Mouse (Mus musculus) CD4-positive helper T cell, adult 2 months (primary cell): ENCODE data around the gene Dscam.

Experiments
- DNase-seq: peaks from one replicate; pipeline ENCODE4 v3.0.0-alpha.2; 2012; ENCODE audit warnings: low read depth, missing footprints, low spot score

Gene Dscam

DNA sequence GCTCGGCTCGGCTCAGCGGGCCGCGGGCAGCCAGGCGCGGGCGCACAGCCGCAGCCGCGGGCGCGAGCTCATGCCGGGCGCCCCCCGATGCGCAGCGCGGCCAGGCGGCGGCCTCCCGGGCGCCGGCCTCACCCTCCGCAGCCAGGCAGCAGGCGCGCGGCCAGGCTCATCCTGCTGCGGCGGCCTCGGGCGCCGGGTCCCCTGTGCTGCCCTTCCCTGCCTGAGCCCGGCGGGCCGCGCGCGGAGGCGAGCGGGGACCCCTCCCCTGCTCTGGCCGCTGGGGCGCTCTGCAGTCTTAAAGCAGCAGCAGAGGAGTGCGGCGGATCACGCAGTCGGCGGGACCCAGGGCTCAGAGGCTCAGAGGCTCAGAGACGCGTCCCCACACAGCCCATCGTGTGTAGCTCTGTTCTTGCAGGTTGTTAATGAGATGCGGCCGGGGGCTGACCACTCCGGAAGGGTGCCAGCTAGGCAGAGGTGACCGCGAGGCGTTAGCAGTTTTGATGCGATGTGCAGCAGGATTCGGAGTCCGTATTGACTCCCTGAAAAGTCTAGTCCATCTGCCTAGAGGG lies at the start of gene Dscam:
Gene Dscam (minus strand): TSS at position 240 of the 569 bp plus-strand sequence.
- DNase-seq = no peak

DNA sequence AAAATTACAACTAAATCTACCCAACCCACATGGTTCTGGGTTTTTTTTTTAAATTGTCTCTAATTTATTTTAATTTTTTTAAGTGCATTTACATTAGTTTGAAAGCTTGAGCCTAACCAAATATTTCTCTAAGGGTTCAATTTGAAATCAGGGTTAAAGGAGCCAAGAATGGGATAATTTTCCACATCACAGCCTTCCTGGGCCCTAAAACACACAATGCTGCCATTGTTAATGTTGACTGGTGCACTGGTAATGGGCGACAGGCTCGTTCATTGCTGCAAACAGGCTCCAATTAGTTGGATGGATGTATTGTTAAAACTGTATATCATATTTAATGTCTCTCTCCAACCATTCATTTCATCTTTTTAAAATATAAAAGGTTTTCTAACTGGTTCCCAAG lies 48.8 kb upstream of the Dscam start:
- no peak for DNase-seq

DNA sequence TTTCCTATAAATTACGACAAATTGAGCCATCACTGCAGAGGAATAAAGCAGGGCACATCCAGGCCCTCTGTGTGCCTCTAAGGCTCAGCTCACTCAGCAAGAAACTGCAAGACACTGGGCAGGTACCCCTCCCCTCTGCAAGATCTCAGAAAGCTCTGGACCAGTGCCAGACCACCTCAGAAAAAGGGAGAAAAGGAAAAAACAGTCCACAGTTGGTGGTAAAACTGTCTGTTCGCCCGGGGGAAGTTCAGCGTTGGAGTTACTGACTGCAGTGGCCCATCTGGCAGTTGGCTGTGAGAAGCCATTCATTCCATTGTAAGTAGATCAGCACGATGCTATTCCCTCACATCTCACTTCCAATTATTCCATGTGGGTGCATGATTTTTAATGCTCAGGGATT lies 39.4 kb upstream of the Dscam start:
- no peak for DNase-seq

DNA sequence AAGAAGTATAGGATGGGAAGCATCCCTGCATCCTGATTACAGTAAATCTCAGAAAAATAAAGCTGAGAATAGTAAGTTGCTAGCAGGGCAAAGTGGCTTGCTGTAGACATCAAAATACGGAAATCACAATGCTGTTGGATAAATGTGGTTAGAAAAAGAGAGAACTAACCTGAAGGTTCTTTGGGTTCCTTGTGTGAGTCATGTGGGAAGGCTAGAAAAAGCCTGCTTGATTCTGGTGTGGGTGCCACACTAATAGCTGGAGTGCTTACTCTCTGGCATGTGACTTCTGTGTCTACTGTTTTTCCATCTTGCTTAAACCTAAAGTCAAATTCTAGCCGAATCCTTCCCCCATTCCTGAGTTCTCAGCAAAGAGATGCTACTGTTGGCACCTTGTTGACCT lies 37.7 kb upstream of the Dscam start:
- no peak for DNase-seq

DNA sequence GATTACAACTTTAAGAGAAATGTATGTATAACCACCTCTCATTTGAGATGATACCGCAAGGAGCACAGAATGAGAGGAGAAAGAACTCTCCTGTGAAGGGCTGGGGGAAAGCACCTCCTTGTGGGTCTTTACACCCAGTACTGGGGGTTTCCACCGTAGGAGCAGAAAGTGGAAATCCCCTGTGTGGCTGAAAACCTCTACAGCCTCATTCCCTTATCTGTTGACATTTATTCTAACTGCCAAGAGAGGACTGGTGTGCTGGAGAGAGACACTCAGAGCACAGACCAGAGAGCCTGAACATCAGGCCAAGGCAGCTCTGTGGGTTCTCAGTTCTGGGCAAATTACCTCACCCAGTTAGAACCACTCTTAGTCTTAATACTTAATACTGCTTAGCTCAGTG lies 33.5 kb upstream of the Dscam start:
- DNase-seq = peak; percentile 68

DNA sequence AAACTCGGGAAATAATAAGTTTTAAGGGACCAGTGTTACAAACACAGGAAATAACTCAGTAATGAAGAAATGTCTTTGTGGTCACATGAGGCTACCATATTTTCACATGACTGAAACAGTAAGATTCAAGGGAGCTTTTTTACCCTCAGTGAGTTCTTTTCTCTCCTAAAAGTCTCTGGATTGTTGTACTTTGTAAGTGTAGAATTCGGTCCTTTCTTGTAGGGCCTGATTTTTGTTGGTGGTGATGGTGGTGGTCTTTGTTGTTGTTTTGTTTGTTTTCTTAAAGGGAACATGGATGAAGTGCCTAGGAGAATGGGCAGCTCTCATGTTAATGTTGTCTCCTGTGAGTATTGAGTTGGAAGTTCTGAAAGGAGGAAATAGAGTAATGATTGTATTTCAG lies 33.0 kb upstream of the Dscam start:
- DNase-seq = no peak

DNA sequence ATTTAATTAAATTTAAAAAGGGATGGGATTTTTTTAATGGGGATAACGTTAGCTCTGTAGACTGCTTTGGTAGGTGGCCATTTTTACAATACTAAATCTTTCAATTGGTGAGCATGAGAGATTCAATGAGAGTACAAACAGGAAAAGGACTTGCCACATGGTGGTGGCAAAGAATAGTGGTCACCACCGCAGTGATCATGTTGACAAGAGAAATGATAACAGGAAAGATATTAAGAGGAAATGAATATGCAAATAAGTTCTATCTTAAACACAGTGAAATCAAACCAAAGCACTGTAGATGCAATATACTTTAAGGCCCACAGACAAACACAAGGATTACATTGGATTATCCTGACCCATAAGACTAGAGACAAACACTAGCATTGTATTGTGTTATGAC lies 24.1 kb upstream of the Dscam start:
- no peak for DNase-seq

DNA sequence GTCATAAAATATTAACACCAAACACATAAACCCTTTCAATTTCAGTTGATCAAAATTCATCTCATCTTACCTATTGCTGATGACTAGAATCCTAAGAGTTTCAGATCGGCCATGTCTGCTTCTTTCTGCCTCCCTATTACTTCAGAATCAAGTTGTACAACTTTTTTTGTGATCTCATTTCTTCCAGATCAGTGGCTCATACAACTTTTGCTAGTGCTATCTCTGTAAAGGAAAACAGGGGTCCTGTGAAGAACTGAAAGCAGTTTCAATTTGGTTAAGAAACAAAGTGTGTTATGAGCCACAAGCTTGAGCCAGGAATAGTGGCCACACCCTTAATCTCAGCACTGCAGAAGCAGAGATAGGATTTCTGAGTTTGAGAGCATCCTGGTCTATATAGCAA lies 23.6 kb upstream of the Dscam start:
- no peak for DNase-seq

DNA sequence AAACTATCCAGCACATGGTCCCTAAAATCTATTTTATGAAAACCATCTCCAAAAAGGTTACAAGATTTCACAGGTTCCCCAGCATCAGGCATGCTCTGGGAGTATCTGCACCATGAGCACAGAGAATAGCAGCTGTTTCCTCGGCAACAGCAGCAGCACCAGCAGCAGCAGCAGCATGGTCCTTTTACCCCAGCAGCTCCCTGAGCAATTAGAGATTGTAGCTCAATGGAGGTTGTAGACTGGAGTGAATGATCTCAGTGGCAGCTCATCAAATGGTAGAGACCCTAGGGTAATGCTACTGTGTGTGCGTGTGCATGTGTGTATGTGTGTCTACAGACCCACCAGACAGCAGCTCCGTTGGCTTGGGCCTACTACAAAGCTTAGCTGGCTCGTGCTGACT lies 21.7 kb upstream of the Dscam start:
- no peak for DNase-seq

DNA sequence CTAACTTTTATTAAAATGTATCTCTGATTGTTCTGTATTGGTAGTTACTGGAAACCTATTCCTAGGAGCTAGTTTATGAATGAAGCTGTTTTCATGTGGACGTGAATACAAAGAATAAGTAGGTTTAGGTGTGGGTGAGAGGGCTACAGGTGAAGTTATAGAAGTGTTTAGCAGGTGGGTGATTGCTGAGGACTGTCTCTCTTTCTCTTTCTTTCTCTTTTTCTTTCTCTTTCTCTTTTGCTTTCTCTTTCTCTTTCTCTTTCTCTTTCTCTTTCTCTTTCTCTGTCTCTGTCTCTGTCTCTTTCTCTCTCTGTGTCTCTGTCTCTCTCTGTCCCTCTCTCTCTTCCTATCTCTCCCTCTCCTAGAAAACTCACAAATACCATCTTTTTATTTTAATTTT lies 20.1 kb upstream of the Dscam start:
- no peak for DNase-seq

DNA sequence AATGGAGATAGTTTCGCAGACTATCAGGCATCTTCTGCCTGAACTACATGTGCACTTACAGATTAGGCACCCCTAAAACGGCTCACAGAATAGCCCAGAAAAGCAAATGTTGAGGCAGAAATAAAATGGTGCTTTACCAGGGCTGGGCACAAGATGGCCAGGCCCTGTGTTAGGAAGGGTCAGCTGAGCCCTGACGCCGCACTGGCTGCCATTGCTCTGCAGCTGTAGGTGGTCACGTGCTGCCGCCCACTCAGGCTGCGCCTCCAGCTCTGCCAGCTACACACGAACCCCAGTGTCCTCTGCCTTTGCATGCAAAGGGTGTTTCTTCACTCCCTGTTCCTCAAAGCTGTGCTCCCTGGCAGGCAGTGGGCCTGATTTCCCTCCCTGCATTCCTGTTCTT lies 948 bp upstream of the Dscam start:
- no peak for DNase-seq

DNA sequence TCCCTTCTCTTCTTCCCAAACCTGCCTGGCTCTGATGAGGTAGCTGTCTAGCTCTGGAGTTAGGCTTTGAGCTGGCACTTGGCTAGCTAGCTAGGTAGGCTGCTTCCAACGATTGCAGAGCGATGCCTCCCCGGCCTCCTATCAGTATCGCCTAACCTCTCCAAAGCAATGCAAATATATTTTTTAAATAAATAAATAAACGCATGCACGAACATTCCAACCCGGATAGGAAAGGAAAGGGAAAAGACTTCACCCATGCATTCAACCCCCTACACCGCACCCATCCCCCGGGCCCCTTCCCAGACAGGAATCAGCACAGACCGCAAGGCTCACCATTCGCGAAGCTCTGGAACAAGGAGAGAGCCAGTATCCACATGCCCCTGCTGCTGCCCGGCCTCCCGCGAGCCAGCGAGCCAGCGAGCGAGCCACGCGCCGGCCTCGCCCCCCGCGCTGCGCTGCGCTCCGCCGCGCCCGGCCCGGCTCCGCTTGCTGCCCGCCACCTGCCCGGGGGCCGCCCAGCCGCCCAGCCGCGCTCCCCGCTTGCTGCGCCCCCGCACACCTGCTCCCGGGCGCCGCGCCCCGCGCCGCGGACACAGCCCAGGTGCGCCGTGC lies 545 bp downstream of the Dscam start:
- DNase-seq = no peak

DNA sequence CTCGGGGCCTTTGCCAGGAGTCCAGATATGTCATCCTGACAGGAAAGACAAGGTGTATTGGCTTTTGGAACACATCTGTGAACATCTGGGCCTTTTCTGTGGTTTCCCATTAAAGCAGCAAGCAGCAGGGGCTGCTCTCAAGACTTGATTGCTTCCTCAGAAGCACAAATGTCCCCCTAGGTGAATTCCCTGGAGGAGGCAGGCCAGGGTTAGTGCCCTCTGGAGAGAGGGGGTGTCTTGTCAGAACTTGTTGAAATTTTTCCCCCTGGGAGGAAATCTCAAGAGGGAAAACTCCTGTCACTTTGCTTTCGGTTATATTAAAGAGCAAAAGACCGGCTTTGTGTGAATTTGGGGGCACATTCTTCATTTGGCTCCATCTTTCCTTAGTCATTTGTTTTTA lies 1.9 kb downstream of the Dscam start:
- DNase-seq = no peak

DNA sequence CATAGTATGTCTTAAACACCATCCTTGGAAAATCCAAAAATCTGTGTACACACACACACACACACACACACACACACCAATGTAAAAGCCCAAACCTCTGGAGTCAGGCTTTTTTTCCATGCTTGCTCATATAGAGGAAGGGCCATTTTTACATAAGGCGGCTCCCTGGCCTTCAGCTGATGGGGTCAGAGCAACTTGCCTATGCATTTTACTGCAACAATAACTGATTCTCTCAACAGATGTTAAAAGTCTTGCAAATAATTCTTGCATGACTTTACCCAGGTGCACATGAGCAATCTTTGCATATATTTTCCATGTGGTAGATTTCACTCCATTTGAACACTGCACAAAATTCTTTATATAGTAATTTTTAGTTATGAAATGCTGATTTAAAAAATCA lies 2.5 kb downstream of the Dscam start:
- DNase-seq = no peak

DNA sequence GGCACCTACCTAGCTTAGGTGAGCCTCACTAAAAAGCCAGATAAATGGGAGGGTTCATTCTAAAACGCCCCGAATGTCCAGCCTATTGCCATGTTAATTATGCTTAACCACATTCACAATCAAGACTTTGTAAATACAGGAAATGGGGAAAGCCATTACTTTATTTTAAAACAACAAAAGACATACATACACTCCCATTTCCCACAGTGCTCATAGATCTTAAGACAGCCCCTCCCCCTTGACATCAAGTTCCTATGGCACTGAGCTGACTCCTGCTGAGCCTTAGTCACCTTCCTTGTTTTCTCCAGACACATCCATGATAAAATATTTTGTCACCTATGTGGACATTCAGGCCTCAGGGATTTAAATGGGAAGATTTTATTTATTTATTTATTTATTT lies 4.4 kb downstream of the Dscam start:
- no peak for DNase-seq

DNA sequence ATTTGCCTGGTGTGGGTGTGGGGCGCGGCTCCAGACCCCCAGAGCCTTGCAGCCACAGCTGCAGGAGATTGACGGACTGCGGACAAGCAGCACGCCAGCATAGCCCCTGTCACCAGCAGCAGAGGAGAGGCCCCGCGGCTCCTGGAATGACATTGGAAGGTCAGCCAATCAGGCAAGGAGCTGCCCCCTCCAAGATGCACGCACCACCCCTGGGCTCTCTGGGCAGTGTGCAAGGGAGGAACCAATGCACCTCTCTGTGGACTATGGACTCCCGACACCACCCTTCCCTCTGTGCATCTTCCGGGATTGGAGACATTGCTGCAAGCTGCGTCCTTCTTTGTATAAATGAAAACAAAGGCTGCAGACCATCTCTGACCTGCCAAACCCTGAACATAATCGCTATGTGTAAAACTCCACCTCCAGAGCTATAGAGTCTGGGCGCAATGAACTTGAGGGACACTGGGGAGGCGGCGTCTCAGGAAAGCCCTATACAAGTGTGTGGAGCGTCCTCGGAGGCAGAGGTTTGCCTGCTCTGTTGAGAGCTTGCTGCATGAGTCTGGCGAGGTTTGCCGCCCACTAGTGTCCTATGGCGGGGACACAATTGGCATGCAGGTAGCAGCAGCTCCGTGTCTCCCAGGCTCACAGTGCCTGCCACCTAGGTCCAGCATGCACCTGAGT lies 5.0 kb downstream of the Dscam start:
- peak; percentile 36 for DNase-seq

DNA sequence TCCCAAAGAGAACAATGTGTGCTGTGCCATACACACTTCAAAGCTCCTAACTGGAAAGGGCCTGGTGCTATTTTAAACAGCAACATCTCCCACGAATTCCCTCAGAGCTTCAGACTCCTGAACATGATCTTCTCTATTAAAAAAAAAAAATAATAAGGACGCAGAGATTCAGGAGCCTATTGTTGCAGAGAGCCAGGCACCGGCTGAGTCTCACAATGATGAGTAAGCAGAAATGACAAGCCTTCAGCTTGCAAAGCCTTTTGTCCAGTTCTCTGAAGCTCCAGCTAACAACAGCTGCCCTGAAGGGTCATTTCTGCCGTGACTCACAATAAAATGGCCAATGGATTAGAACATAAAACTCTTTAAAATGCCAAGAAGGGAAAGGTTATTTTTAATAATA lies 12.3 kb downstream of the Dscam start:
- no peak for DNase-seq

DNA sequence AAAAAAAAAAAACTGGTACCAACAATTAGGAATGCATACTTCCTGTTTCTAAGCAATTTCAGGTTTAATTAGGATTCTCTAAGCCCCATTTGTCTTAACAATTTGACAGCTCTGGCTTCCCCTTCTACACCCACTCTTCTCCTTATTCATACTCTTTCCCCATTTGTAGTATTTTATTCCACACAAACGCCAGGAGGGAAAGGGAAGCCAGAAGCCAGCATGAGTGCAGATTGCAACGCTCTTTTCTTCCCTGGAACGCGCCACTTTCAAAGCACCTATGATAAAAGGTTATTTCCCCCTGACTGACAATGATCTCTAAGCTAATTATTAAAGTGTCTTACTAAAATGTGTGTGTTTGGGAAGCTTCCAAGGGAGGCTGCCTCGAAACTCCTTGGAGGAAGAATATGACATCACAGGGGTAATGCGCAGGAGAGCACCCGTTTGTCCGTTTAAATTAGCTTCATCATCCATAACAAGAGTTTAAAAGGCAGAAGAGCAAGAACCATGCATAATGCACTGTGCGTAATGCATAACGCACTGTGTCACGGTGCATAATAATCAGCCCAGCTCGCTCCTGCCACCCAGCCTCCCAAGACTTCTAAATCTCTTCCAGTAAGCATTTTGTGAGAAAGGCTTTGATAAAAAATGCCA lies 25.9 kb downstream of the Dscam start:
- no peak for DNase-seq

DNA sequence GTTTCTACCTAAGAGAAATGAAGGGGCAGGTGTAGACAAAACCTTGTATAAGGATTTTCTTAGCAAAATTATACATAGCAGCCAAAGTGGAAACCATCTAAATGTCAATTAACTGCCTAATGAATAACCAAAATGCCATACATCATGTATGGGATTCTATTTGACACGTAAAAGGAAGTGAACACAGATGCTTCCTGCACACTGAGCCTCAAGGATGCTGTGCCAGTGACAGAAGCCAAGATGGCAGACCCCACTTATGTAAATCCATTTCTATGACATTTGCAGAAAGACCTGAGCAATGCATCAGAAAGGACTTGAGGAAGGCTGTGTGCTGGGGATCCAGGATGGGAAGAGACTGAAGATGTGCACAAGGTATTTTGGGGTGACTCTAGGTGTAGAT lies 28.6 kb downstream of the Dscam start:
- DNase-seq = no peak

DNA sequence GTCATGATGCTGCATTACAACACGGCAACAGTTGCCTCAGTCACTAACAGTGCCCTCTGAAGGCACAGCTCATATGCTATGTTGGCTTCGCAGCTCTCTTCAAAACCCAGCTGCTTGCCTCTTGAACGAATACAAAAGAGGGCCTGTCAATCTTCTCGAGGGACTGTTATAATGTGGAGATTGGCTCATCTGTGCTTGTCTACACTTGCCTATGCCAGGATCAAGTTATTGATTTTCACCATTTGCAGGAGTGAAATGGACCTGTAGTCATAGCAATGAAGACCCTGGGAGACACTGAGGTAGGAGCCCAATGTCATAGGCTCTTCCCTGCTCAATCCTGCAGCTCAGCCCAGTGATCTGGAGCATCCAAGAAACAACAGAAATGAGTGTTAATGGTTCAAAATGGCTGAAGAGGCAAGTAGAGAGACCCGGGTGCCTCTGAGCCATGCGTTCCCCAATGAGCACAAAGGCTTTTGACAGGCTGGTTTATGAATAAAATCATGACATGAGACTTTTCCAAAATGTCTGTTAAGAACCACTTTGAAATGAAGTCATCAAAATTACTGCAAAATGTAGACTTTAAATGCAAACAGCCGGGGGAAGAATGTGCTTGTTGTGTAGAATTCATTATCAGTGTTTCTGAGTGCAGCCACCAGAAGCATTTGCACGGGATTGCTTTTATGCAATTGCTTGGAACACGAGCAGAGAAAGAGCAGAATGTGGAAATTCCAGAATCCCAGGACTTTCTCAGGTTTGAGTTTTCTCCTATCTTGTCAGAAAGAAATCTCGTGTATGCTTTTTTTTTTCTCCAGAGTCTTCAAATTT lies 35.3 kb downstream of the Dscam start:
- no peak for DNase-seq

DNA sequence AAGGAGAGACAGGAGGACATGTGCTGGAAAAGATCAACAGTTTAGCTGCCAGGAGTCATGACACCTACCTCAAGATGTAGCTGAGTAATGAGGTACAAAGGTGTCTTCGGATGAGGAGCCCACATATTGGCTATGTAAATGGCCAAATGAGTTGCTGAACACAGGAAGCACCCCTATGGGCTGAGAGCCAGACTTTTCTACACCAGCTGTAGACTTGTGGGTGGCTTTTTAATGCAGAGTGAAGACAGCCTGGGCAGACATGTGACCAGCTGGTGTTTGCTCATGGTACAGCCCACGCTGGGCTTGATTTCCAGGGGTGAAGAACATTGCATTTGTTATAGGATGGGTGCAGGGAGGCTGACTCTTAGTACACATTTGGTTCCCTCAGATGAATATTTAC lies 43.3 kb downstream of the Dscam start:
- DNase-seq = no peak

DNA sequence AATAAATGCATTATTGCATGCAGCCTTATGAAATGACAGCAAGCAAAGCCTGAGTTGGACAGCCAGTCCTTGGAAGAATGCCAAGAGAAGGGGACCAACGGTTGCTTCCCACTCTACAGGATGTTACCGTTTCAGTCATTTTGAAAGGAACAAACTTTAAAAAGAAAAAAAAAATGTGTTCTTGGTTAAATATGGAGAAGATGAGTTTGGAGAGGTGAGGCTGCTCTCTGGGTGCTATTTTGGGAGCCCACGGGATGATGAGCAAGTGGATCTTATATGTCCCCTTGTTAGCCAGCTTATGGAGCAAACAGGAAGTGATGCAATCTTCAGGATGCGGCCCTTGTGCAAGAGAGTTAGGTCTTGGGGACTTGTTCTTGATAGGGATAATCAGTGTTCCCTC lies 60.5 kb downstream of the Dscam start:
- no peak for DNase-seq
